Mouse (Mus musculus) myocyte (in vitro differentiated cells): ENCODE data around the gene Orc1. TPM values are rescaled to one million over a fixed set of nuclear protein-coding genes. Genes with fewer than 3 reads are reported as not detected.

ENCODE experiments used
- H3K27me3 ChIP-seq: one replicate; pipeline ENCODE4 v1.6.1; 2011; ENCODE audit not compliant: control insufficient read depth, insufficient read depth, insufficient read length
- H3K36me3 ChIP-seq: one replicate; pipeline ENCODE4 v1.6.1; 2011; ENCODE audit not compliant: control insufficient read depth, insufficient read depth
- H3K4me2 ChIP-seq: one replicate; pipeline ENCODE4 v1.6.1; 2011; ENCODE audit warnings: low read depth, control low read depth
- H3K4me3 ChIP-seq: one replicate; pipeline ENCODE4 v1.5.1; 2011; ENCODE audit warnings: mild to moderate bottlenecking, control low read depth, moderate library complexity
- H3K79me2 ChIP-seq: one replicate; pipeline ENCODE4 v1.6.1; 2011; ENCODE audit not compliant: control insufficient read depth, insufficient read depth
- H3ac ChIP-seq: one replicate; pipeline ENCODE4 v1.6.1; 2011; ENCODE audit not compliant: control insufficient read depth, insufficient read length
- CEBPB ChIP-seq: IDR thresholded peaks from 2 replicates; pipeline ENCODE4 v1.6.1; 2011; ENCODE audit warnings: mild to moderate bottlenecking, moderate library complexity; ENCODE audit not compliant: poor library complexity, insufficient read depth, severe bottlenecking
- E2F4 ChIP-seq: IDR thresholded peaks from one replicate; pipeline ENCODE4 v1.6.1; 2011; ENCODE audit warnings: mild to moderate bottlenecking, control low read depth, moderate library complexity; ENCODE audit not compliant: insufficient read depth
- MAX ChIP-seq: IDR thresholded peaks from one replicate; pipeline ENCODE4 v1.6.1; 2011; ENCODE audit warnings: low read depth, mild to moderate bottlenecking, control low read depth
- MYOD1 ChIP-seq, 3 experiments: IDR thresholded peaks; one replicate each; pipeline ENCODE4 v1.6.1; 2011; ENCODE audit warnings: control low read depth in 2 of 3, low read depth in 2 of 3, mild to moderate bottlenecking in 2 of 3, moderate library complexity in 1 of 3; ENCODE audit not compliant: insufficient read length in 2 of 3, control insufficient read depth in 1 of 3
- MYOG ChIP-seq, 3 experiments: IDR thresholded peaks; one replicate each; pipeline ENCODE4 v1.6.1; 2011; ENCODE audit warnings: control low read depth in 2 of 3, low read depth in 2 of 3, mild to moderate bottlenecking in 2 of 3; ENCODE audit not compliant: insufficient read length in 2 of 3, control insufficient read depth in 1 of 3, insufficient read depth in 1 of 3
- POLR2A ChIP-seq: IDR thresholded peaks from one replicate; pipeline ENCODE4 v1.6.1; 2011; ENCODE audit warnings: low read depth, mild to moderate bottlenecking, control low read depth, moderate library complexity; ENCODE audit not compliant: insufficient read length
- POLR2AphosphoS2 ChIP-seq: IDR thresholded peaks from one replicate; pipeline ENCODE4 v1.6.1; 2011; ENCODE audit warnings: low read depth, control low read depth; ENCODE audit not compliant: insufficient read length
- REST ChIP-seq: IDR thresholded peaks from one replicate; pipeline ENCODE4 v1.6.1; 2011; ENCODE audit warnings: mild to moderate bottlenecking, control low read depth, moderate library complexity; ENCODE audit not compliant: insufficient read depth, insufficient read length
- SRF ChIP-seq: IDR thresholded peaks from one replicate; pipeline ENCODE4 v1.6.1; 2011; ENCODE audit warnings: low read depth; ENCODE audit not compliant: control insufficient read depth, insufficient read length
- TCF12 ChIP-seq: IDR thresholded peaks from one replicate; pipeline ENCODE4 v1.6.1; 2011; ENCODE audit warnings: mild to moderate bottlenecking, control low read depth; ENCODE audit not compliant: poor library complexity, insufficient read depth, severe bottlenecking
- TCF3 ChIP-seq: IDR thresholded peaks from one replicate; pipeline ENCODE4 v1.6.1; 2011; ENCODE audit warnings: low read depth, control low read depth; ENCODE audit not compliant: insufficient read length
- USF1 ChIP-seq: IDR thresholded peaks from one replicate; pipeline ENCODE4 v1.6.1; 2011; ENCODE audit warnings: low read depth, mild to moderate bottlenecking, control low read depth, moderate library complexity
- polyA plus RNA-seq: library from polyadenylated mRNA; unstranded; fragments of >200 nt; fragmentation: generic; extraction: Trizol; gene quantifications from one replicate; pipeline ENCODE4 v1.2.1, GENCODE M21; 2012; ENCODE audit warnings: missing spikeins

Orc1 gene
- polyA plus RNA-seq, 1 experiment, result 0.84 TPM

- Histone ChIP-seq H3ac (no peak overlapping the region), H3K4me2 (no peak overlapping the region), H3K36me3 (peaks cover 3% of the 10 kb centered on the region), H3K4me3 (no peak overlapping the region), H3K79me2 (no peaks in the 10 kb centered on the region), H3K27me3 (no peaks in the 10 kb centered on the region)
- TF ChIP-seq TCF12, result no peak
- no peak for TF ChIP-seq MYOG (IDR thresholded peaks at IDR 0.05; ENCODE audit: control insufficient read depth in 1 of 3, insufficient read depth in 1 of 3, insufficient read length in 2 of 3, low read depth in 2 of 3)
- no peak for TF ChIP-seq REST
These were observed 14.2 kb downstream of the Orc1 start for GRCm38 (mm10) chr4:108593376-108593775.

GRCm38 (mm10) chr4:108595785-108596184, 16.6 kb downstream of the Orc1 start:
- Histone ChIP-seq H3K4me2 (no peak overlapping the region), H3K27me3 (no peaks in the 10 kb centered on the region), H3ac (no peak overlapping the region), H3K79me2 (no peaks in the 10 kb centered on the region), H3K36me3 (peaks cover 9% of the 10 kb centered on the region), H3K4me3 (no peak overlapping the region)
- TF ChIP-seq MAX, result no peak
- TF ChIP-seq MYOD1 (IDR thresholded peaks at IDR 0.05; ENCODE audit: control insufficient read depth in 1 of 3, insufficient read length in 2 of 3, low read depth in 2 of 3), result no peak
- TF ChIP-seq REST, result no peak
- no peak for TF ChIP-seq USF1
- TF ChIP-seq MYOG (IDR thresholded peaks at IDR 0.05; ENCODE audit: control insufficient read depth in 1 of 3, insufficient read depth in 1 of 3, insufficient read length in 2 of 3, low read depth in 2 of 3), result no peak
- TF ChIP-seq POLR2A, result no peak
- TF ChIP-seq TCF3, result no peak
- no peak for TF ChIP-seq SRF
- TF ChIP-seq E2F4, result no peak
- no peak for TF ChIP-seq POLR2AphosphoS2
- TF ChIP-seq CEBPB, result no peak
- no peak for TF ChIP-seq TCF12

- H3ac ChIP-seq, result no peak overlapping the region
- no peaks in the 10 kb centered on the region for H3K79me2 ChIP-seq
- H3K36me3 ChIP-seq, result peaks cover 6% of the 10 kb centered on the region
- TF ChIP-seq MAX (no peak), SRF (no peak), REST (no peak), POLR2AphosphoS2 (no peak), USF1 (no peak), CEBPB (no peak), TCF3 (no peak), MYOG (IDR thresholded peaks at IDR 0.05; ENCODE audit: control insufficient read depth in 1 of 3, insufficient read depth in 1 of 3, insufficient read length in 2 of 3, low read depth in 2 of 3) (no peak), POLR2A (no peak), MYOD1 (IDR thresholded peaks at IDR 0.05; ENCODE audit: control insufficient read depth in 1 of 3, insufficient read length in 2 of 3, low read depth in 2 of 3) (no peak), E2F4 (no peak), TCF12 (no peak)
- no peak overlapping the region for H3K4me2 ChIP-seq
- no peak overlapping the region for H3K4me3 ChIP-seq
- no peaks in the 10 kb centered on the region for H3K27me3 ChIP-seq
These were observed 19.1 kb downstream of the Orc1 start for GRCm38 (mm10) chr4:108598306-108598705.

GRCm38 (mm10) chr4:108601870-108602269, 22.6 kb downstream of the Orc1 start:
- H3ac ChIP-seq, result no peak overlapping the region
- TF ChIP-seq TCF3 (no peak), TCF12 (no peak)
- H3K4me2 ChIP-seq, result no peak overlapping the region
- peaks cover 6% of the 10 kb centered on the region for H3K36me3 ChIP-seq
- no peaks in the 10 kb centered on the region for H3K27me3 ChIP-seq
- no peaks in the 10 kb centered on the region for H3K79me2 ChIP-seq
- no peak overlapping the region for H3K4me3 ChIP-seq

DNA sequence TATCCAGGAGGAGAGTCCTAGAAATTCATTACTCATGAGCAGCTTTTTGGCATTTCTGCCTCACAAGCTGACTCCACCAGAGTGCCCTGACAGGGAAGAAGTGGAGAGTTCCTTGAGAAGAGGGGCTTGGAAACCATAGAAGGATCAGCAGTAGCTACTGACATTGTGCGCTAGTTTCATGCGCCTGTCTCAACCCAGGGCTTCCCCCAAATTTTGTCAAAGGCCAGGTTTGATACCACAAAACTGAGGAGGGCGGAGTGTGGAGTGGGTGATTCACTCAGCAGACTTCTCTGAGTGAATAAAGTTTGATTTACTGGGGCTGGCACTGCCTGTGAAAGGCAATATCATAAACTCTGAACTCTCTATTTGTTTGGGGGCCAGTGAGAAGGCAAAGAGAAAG, 29.4 kb downstream of the Orc1 start:
- H3K79me2 ChIP-seq, result no peaks in the 10 kb centered on the region
- H3ac ChIP-seq, result no peak overlapping the region
- no peaks in the 10 kb centered on the region for H3K27me3 ChIP-seq
- TF ChIP-seq MAX, result no peak
- no peak for TF ChIP-seq POLR2A
- no peak for TF ChIP-seq TCF3
- TF ChIP-seq MYOG (IDR thresholded peaks at IDR 0.05; ENCODE audit: control insufficient read depth in 1 of 3, insufficient read depth in 1 of 3, insufficient read length in 2 of 3, low read depth in 2 of 3), result no peak
- no peak for TF ChIP-seq SRF
- TF ChIP-seq TCF12, result no peak
- TF ChIP-seq E2F4, result no peak
- no peak for TF ChIP-seq MYOD1 (IDR thresholded peaks at IDR 0.05; ENCODE audit: control insufficient read depth in 1 of 3, insufficient read length in 2 of 3, low read depth in 2 of 3)
- TF ChIP-seq CEBPB, result no peak
- no peak for TF ChIP-seq REST
- TF ChIP-seq USF1, result no peak
- TF ChIP-seq POLR2AphosphoS2, result no peak
- no peak overlapping the region for H3K4me3 ChIP-seq
- no peaks in the 10 kb centered on the region for H3K36me3 ChIP-seq
- H3K4me2 ChIP-seq, result no peak overlapping the region
